Mouse (Mus musculus) megakaryocyte, embryonic 14.5 days (primary cell): Measurements from ENCODE around the gene Asic2. TPM values are rescaled to one million over a fixed set of nuclear protein-coding genes. Genes with fewer than 3 reads are reported as not detected.

ENCODE experiments used
- H3K27me3 ChIP-seq: replicated peaks from 2 replicates; pipeline ENCODE3; 2012; ENCODE audit warnings: inconsistent platforms
- H3K36me3 ChIP-seq: replicated peaks from 2 replicates; pipeline ENCODE3; 2012; ENCODE audit warnings: low read length, inconsistent platforms, mixed read lengths
- H3K4me1 ChIP-seq: 2 replicates; pipeline ENCODE4 v1.6.1; 2012; ENCODE audit warnings: inconsistent platforms
- H3K4me3 ChIP-seq: replicated peaks from 2 replicates; pipeline ENCODE3; 2012; ENCODE audit warnings: moderate library complexity, mild to moderate bottlenecking, inconsistent platforms
- H3K9me3 ChIP-seq: 2 replicates; pipeline ENCODE4 v1.6.1; 2012; ENCODE audit warnings: inconsistent platforms
- FLI1 ChIP-seq: IDR thresholded peaks from 2 replicates; pipeline ENCODE4 v1.6.1; 2012; ENCODE audit warnings: low read length, inconsistent platforms, mixed read lengths
- GATA1 ChIP-seq: IDR thresholded peaks from 3 replicates; pipeline ENCODE4 v1.6.1; 2012; ENCODE audit warnings: mixed read lengths, low read length, inconsistent platforms, borderline replicate concordance
- polyA plus RNA-seq: library from polyadenylated mRNA; stranded (reverse); fragments of >175 nt; gene quantifications from 2 replicates; pipeline ENCODE4 v1.2.3, GENCODE M21; 2012; ENCODE audit warnings: low replicate concordance; ENCODE audit not compliant: insufficient read depth

Gene Asic2
- polyA plus RNA-seq: 0.04 TPM in 1 of 2 replicates, not detected in the other

DNA sequence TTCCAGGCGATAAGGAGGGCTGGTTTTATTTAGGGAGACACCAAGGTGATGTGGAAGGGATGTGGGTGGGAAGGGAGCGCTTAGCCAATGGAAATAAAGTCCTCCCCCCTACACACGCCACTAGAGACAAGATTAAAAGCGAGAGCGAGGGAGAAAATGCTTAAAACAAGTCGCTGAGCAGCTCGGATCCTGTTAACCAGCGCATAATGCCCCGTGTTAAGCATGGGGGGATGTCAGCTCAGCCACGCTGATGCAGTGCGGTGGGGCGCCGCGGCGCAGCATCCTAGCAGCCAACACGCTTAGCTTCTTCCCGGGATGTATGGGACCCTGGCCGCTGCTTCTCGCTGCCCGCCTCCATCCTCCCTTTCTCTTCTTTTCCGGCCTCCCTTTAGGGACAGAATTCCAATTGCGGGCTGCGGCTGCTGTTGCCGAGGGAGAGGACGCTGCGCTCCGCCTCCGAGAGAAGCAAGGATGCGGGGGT is at the start of gene Asic2:
TSS of gene Asic2 (minus strand) at position 57 of the 481 bp plus-strand sequence.
- H3K4me3 ChIP-seq: no peak within 1 kb of the TSS
- 0 out of 2 replicates have a peak, but pooled peaks cover 4% of the 10 kb centered on the region for H3K4me1 ChIP-seq
- H3K36me3 ChIP-seq: no peaks in the 10 kb centered on the region
- H3K27me3 ChIP-seq: peaks cover 34% of the 10 kb centered on the region
- H3K9me3 ChIP-seq: no peaks in the 10 kb centered on the region
- TF ChIP-seq FLI1 (no peak), GATA1 (no peak)

DNA sequence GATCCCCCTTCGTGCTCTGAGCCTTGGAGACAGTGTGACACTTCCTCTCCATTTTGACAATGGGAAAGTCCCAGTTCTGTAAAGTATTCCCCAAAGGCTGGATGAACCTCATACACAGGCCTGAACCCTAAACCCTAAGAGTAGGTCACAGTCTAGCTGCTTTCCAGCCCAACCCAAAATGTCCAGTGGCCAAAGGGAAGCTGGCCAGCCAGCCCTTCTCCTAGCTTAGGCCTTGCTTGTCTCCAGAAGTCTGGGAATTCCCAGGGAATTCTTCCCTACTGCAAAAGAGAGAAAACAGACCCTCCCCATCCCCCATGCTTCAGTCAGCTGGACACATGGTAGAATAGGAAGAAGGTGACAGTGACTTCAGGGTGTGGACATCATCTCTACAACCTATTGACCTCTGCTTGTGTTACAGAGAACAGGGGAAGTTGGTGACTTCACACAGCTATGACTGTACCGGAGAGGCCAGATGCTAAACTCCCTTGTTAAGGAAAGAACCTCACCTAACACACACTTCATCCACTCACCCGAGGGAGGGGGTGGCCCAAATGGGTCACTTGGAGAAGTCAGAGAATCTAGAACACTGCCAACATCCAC is 48.0 kb upstream of the Asic2 start:
- no peaks in the 10 kb centered on the region for H3K4me1 ChIP-seq
- H3K36me3 ChIP-seq: no peaks in the 10 kb centered on the region
- no peaks in the 10 kb centered on the region for H3K27me3 ChIP-seq
- TF ChIP-seq FLI1: no peak
- TF ChIP-seq GATA1: no peak
- H3K4me3 ChIP-seq: no peak overlapping the region
- 0 out of 2 replicates have a peak, but pooled peaks cover 4% of the 10 kb centered on the region for H3K9me3 ChIP-seq

DNA sequence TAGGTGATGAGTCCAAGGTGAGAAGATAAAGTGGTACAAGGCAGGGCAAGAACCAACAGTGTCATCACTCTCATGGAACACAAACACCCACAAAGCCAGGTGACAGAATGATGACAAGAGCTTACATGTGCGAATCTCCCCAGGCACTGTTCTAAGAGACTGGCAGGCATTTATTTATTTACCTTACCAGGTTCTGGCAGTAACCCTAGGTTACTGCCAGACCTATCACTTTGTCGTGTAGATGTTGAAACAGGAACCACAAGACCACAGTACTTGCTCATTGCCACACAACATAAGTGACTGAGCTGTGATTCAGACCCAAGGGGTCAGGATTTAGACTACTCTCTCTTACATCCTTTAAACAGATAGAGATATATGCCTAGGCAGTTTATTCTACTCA is 46.8 kb upstream of the Asic2 start:
- Histone ChIP-seq H3K4me3 (no peak overlapping the region), H3K4me1 (no peaks in the 10 kb centered on the region), H3K9me3 (0 out of 2 replicates have a peak, but pooled peaks cover 4% of the 10 kb centered on the region), H3K27me3 (no peaks in the 10 kb centered on the region), H3K36me3 (no peaks in the 10 kb centered on the region)
- no peak for TF ChIP-seq FLI1
- TF ChIP-seq GATA1: no peak

DNA sequence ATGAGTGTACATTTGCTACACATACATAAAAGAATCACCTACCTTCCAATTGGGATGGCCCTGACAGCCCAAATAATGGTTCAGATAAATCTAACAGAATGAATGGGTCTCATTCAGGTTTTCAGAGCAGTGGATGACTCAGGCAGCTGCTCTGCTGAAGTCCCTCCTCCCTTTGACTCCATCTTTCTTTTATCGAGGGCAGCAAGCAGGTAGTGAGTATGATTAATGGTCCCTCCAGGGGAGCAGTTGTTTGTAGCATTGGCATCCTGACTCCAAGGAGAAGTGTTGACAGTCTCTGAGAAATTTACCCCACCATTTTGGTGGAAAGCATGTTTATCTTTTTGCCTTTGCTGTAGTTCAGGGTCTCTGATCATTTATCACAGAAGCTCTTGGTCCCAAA is 45.5 kb upstream of the Asic2 start:
- Histone ChIP-seq H3K9me3 (0 out of 2 replicates have a peak, but pooled peaks cover 4% of the 10 kb centered on the region), H3K27me3 (no peaks in the 10 kb centered on the region), H3K36me3 (no peaks in the 10 kb centered on the region), H3K4me1 (no peaks in the 10 kb centered on the region), H3K4me3 (no peak overlapping the region)
- TF ChIP-seq GATA1 (no peak), FLI1 (no peak)

DNA sequence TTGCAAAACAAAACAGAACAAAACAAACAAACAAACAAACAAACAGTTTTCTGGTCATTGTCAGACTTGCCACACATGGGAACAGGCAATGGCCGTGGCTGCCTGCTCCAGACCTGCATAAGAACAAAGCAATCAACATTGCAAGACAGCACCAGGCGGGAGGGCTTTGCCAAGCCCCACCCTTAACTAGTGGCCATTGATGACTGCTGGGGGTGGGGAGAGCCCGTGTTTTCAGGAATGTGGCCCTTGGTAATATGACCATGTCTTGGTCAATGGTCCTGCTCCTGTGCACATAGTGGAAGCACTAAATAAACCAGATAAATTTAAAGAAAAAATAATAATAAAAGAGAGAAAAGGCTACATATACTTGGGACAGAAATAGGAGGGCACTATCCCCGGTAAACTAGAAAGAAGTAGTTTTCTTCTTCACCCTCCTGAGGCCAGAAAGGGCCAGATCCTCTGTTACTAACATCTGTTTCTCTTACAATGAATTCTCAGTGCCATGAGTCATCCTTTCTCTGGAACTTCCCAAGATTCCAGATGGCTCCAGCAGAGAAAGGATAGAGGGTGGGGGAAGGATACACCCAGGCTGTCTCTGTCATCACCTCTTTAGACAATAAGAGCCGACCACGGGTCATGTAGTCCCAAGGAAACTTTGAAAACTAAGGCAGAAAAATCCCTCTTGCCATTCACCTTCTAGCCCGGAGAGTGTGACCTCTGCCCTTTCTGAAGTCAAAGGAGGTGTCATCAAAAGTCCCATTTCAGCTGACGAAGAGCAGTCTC is 43.3 kb upstream of the Asic2 start:
- TF ChIP-seq GATA1 (no peak), FLI1 (no peak)
- H3K4me3 ChIP-seq: no peak overlapping the region
- peaks cover 10% of the 10 kb centered on the region for H3K4me1 ChIP-seq
- no peaks in the 10 kb centered on the region for H3K36me3 ChIP-seq
- H3K9me3 ChIP-seq: 0 out of 2 replicates have a peak, but pooled peaks cover 4% of the 10 kb centered on the region
- H3K27me3 ChIP-seq: peaks cover 9% of the 10 kb centered on the region

DNA sequence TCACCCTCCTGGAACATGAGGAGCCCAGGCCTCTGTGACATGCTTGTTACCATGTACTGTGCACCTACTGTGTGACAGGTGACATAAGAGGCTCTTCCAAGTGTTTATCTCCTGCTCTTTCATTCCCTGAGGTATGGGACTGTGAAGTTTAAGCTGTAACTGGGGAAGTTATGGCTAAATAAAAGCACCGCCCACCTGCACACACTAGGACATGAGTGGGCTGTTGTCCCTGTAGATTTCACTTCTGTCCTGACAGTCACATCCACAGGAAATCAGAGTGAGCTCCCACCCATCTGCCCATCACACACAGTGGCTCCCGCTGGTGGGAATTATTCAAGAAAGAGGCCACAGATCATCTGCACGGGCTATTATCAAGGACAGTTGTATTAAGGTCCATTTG is 41.9 kb upstream of the Asic2 start:
- H3K36me3 ChIP-seq: no peaks in the 10 kb centered on the region
- H3K27me3 ChIP-seq: peaks cover 9% of the 10 kb centered on the region
- no peak overlapping the region for H3K4me3 ChIP-seq
- H3K9me3 ChIP-seq: 0 out of 2 replicates have a peak, but pooled peaks cover 4% of the 10 kb centered on the region
- peaks cover 11% of the 10 kb centered on the region for H3K4me1 ChIP-seq
- no peak for TF ChIP-seq GATA1
- no peak for TF ChIP-seq FLI1

DNA sequence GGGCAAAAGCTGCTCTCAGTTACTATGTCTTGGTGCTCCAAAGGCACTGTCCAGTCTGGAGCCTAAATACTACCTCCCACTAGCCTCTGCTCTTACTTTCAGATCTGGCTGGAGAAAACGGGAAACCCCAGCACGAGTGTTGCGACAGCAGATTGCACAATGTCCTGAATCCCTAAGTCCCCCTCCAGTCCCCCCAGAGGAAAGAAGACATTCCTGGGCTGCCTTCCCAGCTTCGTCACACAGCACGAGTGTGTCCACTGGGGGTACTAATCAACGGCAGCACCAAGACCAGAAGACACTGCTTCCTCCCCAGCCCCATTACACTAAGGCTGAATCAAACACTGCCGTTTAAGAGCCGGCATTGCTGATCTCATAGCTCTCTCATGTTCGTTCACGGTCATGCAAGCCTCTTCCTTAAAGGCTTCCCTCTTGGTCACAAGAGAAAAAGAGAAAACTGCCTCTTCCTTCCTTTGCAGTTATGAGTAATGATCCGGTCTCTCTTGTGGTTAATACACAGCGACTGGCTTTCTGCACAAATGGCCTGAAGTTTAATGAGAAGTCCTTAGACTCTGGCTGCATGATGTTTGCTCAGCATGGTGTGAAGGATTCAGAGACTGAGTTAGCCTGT is 38.7 kb upstream of the Asic2 start:
- TF ChIP-seq FLI1: no peak
- TF ChIP-seq GATA1: no peak
- Histone ChIP-seq H3K36me3 (no peaks in the 10 kb centered on the region), H3K4me3 (peak overlapping the region; percentile 79), H3K4me1 (peaks cover 11% of the 10 kb centered on the region), H3K9me3 (no peaks in the 10 kb centered on the region), H3K27me3 (peaks cover 12% of the 10 kb centered on the region)

DNA sequence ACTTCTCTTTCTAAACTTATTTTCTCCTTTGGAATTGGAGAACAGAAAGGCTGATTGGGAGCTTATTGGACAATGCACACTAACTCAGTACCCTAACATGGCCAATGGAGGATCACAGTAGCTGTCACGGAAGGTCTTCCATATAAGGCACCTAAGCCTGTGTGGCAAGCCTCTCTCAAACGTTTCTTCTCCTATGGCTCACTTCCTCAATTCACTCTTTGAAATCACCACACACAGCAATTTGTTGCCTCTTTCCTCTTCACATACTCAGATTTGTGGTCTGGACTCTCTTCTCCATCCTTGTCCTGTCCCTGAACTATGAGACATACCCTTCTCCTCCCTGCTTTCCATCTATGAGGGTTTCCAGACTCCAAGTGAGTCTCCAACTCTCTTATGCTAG is 36.6 kb upstream of the Asic2 start:
- H3K36me3 ChIP-seq: no peaks in the 10 kb centered on the region
- H3K9me3 ChIP-seq: no peaks in the 10 kb centered on the region
- H3K27me3 ChIP-seq: peaks cover 13% of the 10 kb centered on the region
- TF ChIP-seq GATA1 (no peak), FLI1 (no peak)
- H3K4me3 ChIP-seq: no peak overlapping the region
- peaks cover 11% of the 10 kb centered on the region for H3K4me1 ChIP-seq

DNA sequence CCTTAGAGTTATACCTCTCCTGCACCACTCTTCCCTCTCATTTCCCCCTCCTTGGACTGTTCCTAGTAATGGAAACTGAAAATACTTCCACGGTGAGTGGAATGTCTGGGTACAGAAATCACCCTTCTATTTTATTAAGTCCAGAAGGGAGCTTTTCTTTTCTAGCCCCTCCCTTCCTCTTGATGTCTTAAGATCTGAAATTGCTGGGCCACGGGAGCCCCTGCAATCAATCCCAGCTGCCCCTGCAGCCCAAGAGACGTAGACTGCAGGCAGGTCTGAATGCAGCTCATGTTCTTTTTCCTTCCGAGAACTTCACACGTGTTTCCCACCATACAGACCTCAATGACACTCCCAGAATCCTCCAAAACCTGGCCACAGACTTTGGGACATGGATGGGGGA is 32.3 kb upstream of the Asic2 start:
- TF ChIP-seq FLI1 (no peak), GATA1 (no peak)
- Histone ChIP-seq H3K4me3 (no peak overlapping the region), H3K36me3 (no peaks in the 10 kb centered on the region), H3K27me3 (peaks cover 14% of the 10 kb centered on the region), H3K9me3 (no peaks in the 10 kb centered on the region), H3K4me1 (no peaks in the 10 kb centered on the region)
